Mouse (Mus musculus): ENCODE results near the gene Kpna4.

GRCm38 (mm10) chr3:69114760-69115159 is 12.2 kb downstream of the Kpna4 start:
- TF ChIP-seq CTCF (IDR thresholded peaks at IDR 0.05; ENCODE audit: insufficient read depth, low read depth, low read length): no peak
- TF ChIP-seq POLR2A (IDR thresholded peaks at IDR 0.05; ENCODE audit: insufficient read depth, low read depth, low read length): no peak
